Mouse (Mus musculus) MEL (cell line): Measurements from ENCODE around the gene Gm4131.

Experiments used
- CTCF ChIP-seq, 3 experiments: IDR thresholded peaks in 2 of 3; conservative IDR thresholded peaks in 1 of 3; 2 replicates each; pipeline ENCODE4 v1.5.1; 2011 to 2012; ENCODE audit warnings: low read length in 3 of 3, low read depth in 2 of 3, mild to moderate bottlenecking in 2 of 3, improper control_type of control experiment in 1 of 3, inconsistent platforms in 1 of 3, mixed read lengths in 1 of 3, moderate library complexity in 1 of 3; ENCODE audit not compliant: control insufficient read depth in 1 of 3, insufficient read depth in 1 of 3, poor library complexity in 1 of 3, severe bottlenecking in 1 of 3
- EP300 ChIP-seq, 2 experiments: IDR thresholded peaks; 2 replicates each; pipeline ENCODE4 v1.6.1; 2011; ENCODE audit warnings: improper control_type of control experiment in 2 of 2, low read length in 2 of 2, low read depth in 1 of 2, mild to moderate bottlenecking in 1 of 2
- GABPA ChIP-seq: IDR thresholded peaks from 2 replicates; pipeline ENCODE4 v1.6.1; 2012; ENCODE audit warnings: low read depth, mild to moderate bottlenecking, inconsistent platforms, low read length, improper control_type of control experiment, moderate library complexity
- KAT2A ChIP-seq: conservative IDR thresholded peaks from 2 replicates; pipeline ENCODE4 v1.6.1; 2012; ENCODE audit warnings: low read depth, low read length, improper control_type of control experiment, inconsistent platforms
- MYB ChIP-seq: IDR thresholded peaks from 2 replicates; pipeline ENCODE4 v1.6.1; 2011; ENCODE audit warnings: mild to moderate bottlenecking, low read depth, low read length, improper control_type of control experiment
- NRF1 ChIP-seq: IDR thresholded peaks from 2 replicates; pipeline ENCODE4 v1.6.1; 2014; ENCODE audit warnings: low read depth, mild to moderate bottlenecking, inconsistent platforms, low read length, improper control_type of control experiment, moderate library complexity; ENCODE audit not compliant: poor library complexity, insufficient read depth, severe bottlenecking
- POLR2A ChIP-seq, 2 experiments: IDR thresholded peaks; 2 replicates each; pipeline ENCODE4 v1.6.1; 2011 to 2012; ENCODE audit warnings: low read length in 2 of 2, mild to moderate bottlenecking in 2 of 2, control low read depth in 1 of 2, improper control_type of control experiment in 1 of 2, low read depth in 1 of 2, moderate library complexity in 1 of 2; ENCODE audit not compliant: control insufficient read depth in 1 of 2, insufficient read depth in 1 of 2, poor library complexity in 1 of 2
- POLR2AphosphoS2 ChIP-seq: IDR thresholded peaks from 2 replicates; pipeline ENCODE4 v1.6.1; 2011; ENCODE audit warnings: low read length, improper control_type of control experiment
- RAD21 ChIP-seq: IDR thresholded peaks from 2 replicates; pipeline ENCODE4 v1.6.1; 2011; ENCODE audit warnings: mild to moderate bottlenecking, low read depth, low read length, improper control_type of control experiment
- RCOR1 ChIP-seq: IDR thresholded peaks from 2 replicates; pipeline ENCODE4 v1.6.1; 2012; ENCODE audit warnings: low read depth, mild to moderate bottlenecking, inconsistent platforms, low read length, improper control_type of control experiment
- USF1 ChIP-seq: IDR thresholded peaks from 2 replicates; pipeline ENCODE4 v1.6.1; 2014; ENCODE audit warnings: low read depth, mild to moderate bottlenecking, inconsistent platforms, low read length, improper control_type of control experiment, moderate library complexity
- USF2 ChIP-seq, 2 experiments: IDR thresholded peaks; 2 replicates each; pipeline ENCODE4 v1.6.1; 2011 to 2012; ENCODE audit warnings: improper control_type of control experiment in 2 of 2, low read length in 2 of 2, borderline replicate concordance in 1 of 2, inconsistent platforms in 1 of 2, low read depth in 1 of 2, mild to moderate bottlenecking in 1 of 2; ENCODE audit not compliant: insufficient read depth in 1 of 2
- ZMIZ1 ChIP-seq: IDR thresholded peaks from 2 replicates; pipeline ENCODE4 v1.6.1; 2012; ENCODE audit warnings: low read depth, mild to moderate bottlenecking, inconsistent platforms, low read length, improper control_type of control experiment, moderate library complexity

- no peak for TF ChIP-seq KAT2A
- no peak for TF ChIP-seq CTCF (IDR thresholded peaks at IDR 0.05 in 2 of 3, conservative IDR thresholded peaks at IDR 0.05 in 1 of 3; ENCODE audit: control insufficient read depth in 1 of 3, insufficient read depth in 1 of 3, low read depth in 2 of 3, low read length in 3 of 3, poor library complexity in 1 of 3, severe bottlenecking in 1 of 3)
- no peak for TF ChIP-seq POLR2AphosphoS2
- no peak for TF ChIP-seq MYB
- no peak for TF ChIP-seq EP300 (IDR thresholded peaks at IDR 0.05; ENCODE audit: low read depth in 1 of 2, low read length in 2 of 2)
- no peak for TF ChIP-seq USF1
- TF ChIP-seq USF2 (IDR thresholded peaks at IDR 0.05; ENCODE audit: borderline replicate concordance in 1 of 2, insufficient read depth in 1 of 2, low read depth in 1 of 2, low read length in 2 of 2): no peak
- TF ChIP-seq GABPA: no peak
- TF ChIP-seq RCOR1: no peak
- no peak for TF ChIP-seq ZMIZ1
- TF ChIP-seq POLR2A (IDR thresholded peaks at IDR 0.05; ENCODE audit: control insufficient read depth in 1 of 2, insufficient read depth in 1 of 2, low read depth in 1 of 2, low read length in 2 of 2, poor library complexity in 1 of 2): no peak
- no peak for TF ChIP-seq RAD21
- TF ChIP-seq NRF1: no peak
Measured at GRCm38 (mm10) chr14:62472061-62472460, 94.7 kb downstream of the Gm4131 start.
